Mouse (Mus musculus) neural tube, embryonic 12.5 days (tissue): ENCODE results near the gene 3830406C13Rik. TPM values are rescaled to one million over a fixed set of nuclear protein-coding genes. Genes with fewer than 3 reads are reported as not detected.
A peak's percentile ranks its signal among the peaks of the same experiment; 100 is the strongest.

Experiments used
- ATAC-seq: fragments of 200-750 bp; cut with Nextera tagmentation; 2 replicates; pipeline ENCODE4 v1.8.0; 2017; ENCODE audit warnings: low read depth, mild to moderate bottlenecking, moderate TSS enrichment, moderate library complexity; ENCODE audit not compliant: low FRiP score
- H3K27ac ChIP-seq: fragments of 300-500 bp; sonication (generic); 2 replicates; pipeline ENCODE4 v1.5.1; 2016
- H3K27me3 ChIP-seq: fragments of 300-500 bp; sonication (generic); replicated peaks from 2 replicates; pipeline ENCODE4 v1.6.1; 2016; ENCODE audit warnings: mild to moderate bottlenecking
- H3K36me3 ChIP-seq: fragments of 300-500 bp; sonication (generic); 2 replicates; pipeline ENCODE4 v1.6.1; 2016; ENCODE audit warnings: mild to moderate bottlenecking
- H3K4me1 ChIP-seq: fragments of 300-500 bp; sonication (generic); 2 replicates; pipeline ENCODE4 v1.6.1; 2016
- H3K4me2 ChIP-seq: fragments of 300-500 bp; sonication (generic); replicated peaks from 2 replicates; pipeline ENCODE4 v1.6.1; 2016; ENCODE audit warnings: mild to moderate bottlenecking
- H3K4me3 ChIP-seq: fragments of 300-500 bp; sonication (generic); 2 replicates; pipeline ENCODE4 v1.5.1; 2016
- H3K9ac ChIP-seq: fragments of 300-500 bp; sonication (generic); 2 replicates; pipeline ENCODE4 v1.6.1; 2016; ENCODE audit warnings: mild to moderate bottlenecking
- H3K9me3 ChIP-seq: fragments of 300-500 bp; sonication (generic); 2 replicates; pipeline ENCODE4 v1.6.1; 2016; ENCODE audit warnings: mild to moderate bottlenecking
- WGBS: fragments of 180-500 bp; shearing (Covaris S2); methylation state at CpG from one replicate; pipeline ENCODE4 v1.1.7; 2016; 5-methylcytosine and 5-hydroxymethylcytosine counted together
- polyA plus RNA-seq: library from polyadenylated mRNA; unstranded; fragments of >200 nt; fragmentation: Nextera tagmentation; extraction: Ambion mirVana; gene quantifications from 2 replicates; pipeline ENCODE4 v1.2.1, GENCODE M21; 2016

3830406C13Rik gene
- polyA plus RNA-seq, 1 experiment from 2014 or later = 30.3 TPM

- H3K9me3 ChIP-seq = no peaks in the 10 kb centered on the region
These were observed 53.5 kb downstream of the 3830406C13Rik start for GRCm38 (mm10) chr14:12337421-12337997.

DNA sequence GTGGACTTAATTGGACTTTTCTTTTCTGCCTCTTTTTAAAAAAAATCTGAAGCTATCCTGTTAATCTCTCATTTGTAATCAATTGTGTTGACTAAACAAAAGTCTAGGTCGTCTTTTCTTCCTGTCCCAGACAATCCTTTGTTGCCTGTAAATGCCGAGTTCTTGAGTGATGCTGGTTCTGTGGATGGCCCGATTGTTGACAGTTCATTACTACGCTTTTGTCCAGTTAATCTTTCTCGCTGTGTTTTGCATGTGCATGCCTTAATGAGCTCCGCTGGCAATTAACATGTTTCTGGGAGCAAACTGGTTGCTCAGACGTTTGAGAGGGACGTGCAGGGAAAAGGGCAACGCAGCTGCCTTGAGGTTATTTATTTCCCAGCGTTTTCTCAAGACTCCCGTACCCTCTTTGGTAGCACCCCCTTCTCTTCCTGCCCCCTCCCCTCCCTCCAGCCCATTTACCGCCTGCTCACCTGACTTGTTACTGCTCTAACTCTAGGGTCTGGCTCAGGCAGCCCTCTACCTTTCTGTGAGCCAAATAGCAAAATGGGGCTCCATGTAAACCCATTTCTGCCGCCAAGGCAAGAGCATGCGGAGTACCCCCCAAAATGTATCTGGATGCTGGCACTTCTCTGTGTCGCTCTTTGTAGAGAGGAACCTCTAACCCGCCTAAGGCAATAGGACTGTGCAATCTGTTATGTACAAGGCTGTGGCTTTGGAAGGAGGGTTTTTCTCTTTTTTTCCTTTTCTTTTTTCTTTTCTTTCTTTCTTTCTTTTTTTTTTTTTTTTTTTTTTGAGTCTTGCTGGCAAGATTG, 54.2 kb downstream of the 3830406C13Rik start:
- ATAC-seq = peak; percentile 67
- no peak overlapping the region for H3K4me2 ChIP-seq
- peaks cover 95% of the 10 kb centered on the region for H3K27me3 ChIP-seq
- 2% methylated on average over 16 of the region's 16 CpGs for WGBS
- H3K4me1 ChIP-seq = no peaks in the 10 kb centered on the region
- H3K36me3 ChIP-seq = no peaks in the 10 kb centered on the region
- H3K4me3 ChIP-seq = no peak overlapping the region
- H3K27ac ChIP-seq = no peak overlapping the region
- H3K9ac ChIP-seq = no peak overlapping the region
- no peaks in the 10 kb centered on the region for H3K9me3 ChIP-seq

More at GRCm38 (mm10) chr14:12337421-12337997, 53.5 kb downstream of the 3830406C13Rik start:
- Histone ChIP-seq H3K36me3 (no peaks in the 10 kb centered on the region), H3K9ac (no peak overlapping the region), H3K4me3 (no peak overlapping the region), H3K27me3 (peaks cover 93% of the 10 kb centered on the region), H3K4me2 (no peak overlapping the region), H3K4me1 (no peaks in the 10 kb centered on the region), H3K27ac (no peak overlapping the region)
- 1% methylated on average over 8 of the region's 8 CpGs for WGBS
- no peak for ATAC-seq

- WGBS = 2% methylated on average over 10 of the region's 10 CpGs
- H3K27ac ChIP-seq = no peak overlapping the region
- ATAC-seq = no peak
These were observed 55.0 kb downstream of the 3830406C13Rik start for GRCm38 (mm10) chr14:12338811-12339565.

GRCm38 (mm10) chr14:12340238-12341074, 56.5 kb downstream of the 3830406C13Rik start:
- H3K4me2 ChIP-seq = no peak overlapping the region
- no peak overlapping the region for H3K9ac ChIP-seq
- ATAC-seq = no peak
- H3K9me3 ChIP-seq = no peaks in the 10 kb centered on the region
- no peak overlapping the region for H3K27ac ChIP-seq
- H3K27me3 ChIP-seq = peaks cover 97% of the 10 kb centered on the region
- WGBS = under 1% methylated on average over 19 of the region's 19 CpGs
- H3K4me1 ChIP-seq = peaks cover 11% of the 10 kb centered on the region
- no peak overlapping the region for H3K4me3 ChIP-seq
- H3K36me3 ChIP-seq = no peaks in the 10 kb centered on the region

More at GRCm38 (mm10) chr14:12338811-12339565, 55.0 kb downstream of the 3830406C13Rik start:
- Histone ChIP-seq H3K9me3 (no peaks in the 10 kb centered on the region), H3K4me2 (no peak overlapping the region), H3K4me1 (no peaks in the 10 kb centered on the region), H3K27me3 (peaks cover 97% of the 10 kb centered on the region), H3K36me3 (no peaks in the 10 kb centered on the region), H3K4me3 (no peak overlapping the region), H3K9ac (no peak overlapping the region)

GRCm38 (mm10) chr14:12341075-12341788, 57.3 kb downstream of the 3830406C13Rik start:
- Histone ChIP-seq H3K4me3 (no peak overlapping the region), H3K36me3 (no peaks in the 10 kb centered on the region), H3K9me3 (no peaks in the 10 kb centered on the region), H3K27me3 (peaks cover 97% of the 10 kb centered on the region), H3K4me2 (peak overlapping the region; percentile 25; the same call in 1 of the 2 replicates), H3K27ac (no peak overlapping the region), H3K4me1 (peaks cover 12% of the 10 kb centered on the region), H3K9ac (no peak overlapping the region)
- no peak for ATAC-seq
- under 1% methylated on average over 42 of the region's 42 CpGs for WGBS

DNA sequence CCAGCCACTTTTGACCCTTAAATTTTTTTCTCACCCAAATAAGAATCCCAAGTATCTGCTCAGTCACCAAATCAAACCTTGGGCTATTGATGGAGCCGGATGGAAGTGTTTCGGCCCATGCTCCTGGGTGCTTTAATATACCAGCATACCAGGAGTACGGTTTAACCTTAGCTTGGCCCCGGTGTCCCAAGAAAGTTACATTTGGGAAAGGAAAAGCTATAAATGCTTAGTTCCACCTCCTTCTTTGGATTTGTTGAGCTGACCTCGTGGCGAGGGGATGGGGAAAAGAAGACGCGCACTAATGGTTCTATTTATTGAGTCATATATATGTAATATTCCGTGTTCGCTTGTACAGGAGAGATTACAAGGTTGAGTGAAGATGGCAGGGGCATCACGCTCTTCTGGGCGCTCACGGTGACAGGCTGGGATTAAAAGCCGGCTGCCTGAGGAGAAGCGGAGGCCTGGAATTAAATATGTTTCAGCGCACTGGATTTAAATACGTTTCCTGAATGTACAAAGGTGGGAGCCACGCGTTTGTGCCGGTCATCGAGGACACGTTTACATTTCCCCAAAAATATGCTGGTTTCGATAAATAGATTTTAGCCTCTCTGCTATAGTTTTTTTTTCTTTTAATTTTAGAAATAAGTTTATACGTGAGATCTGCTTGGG, 58.0 kb downstream of the 3830406C13Rik start:
- H3K27ac ChIP-seq = no peak overlapping the region
- no peak overlapping the region for H3K4me3 ChIP-seq
- no peak overlapping the region for H3K4me2 ChIP-seq
- H3K9ac ChIP-seq = no peak overlapping the region
- H3K4me1 ChIP-seq = peaks cover 12% of the 10 kb centered on the region
- no peak for ATAC-seq
- H3K27me3 ChIP-seq = peaks cover 97% of the 10 kb centered on the region
- no peaks in the 10 kb centered on the region for H3K36me3 ChIP-seq
- H3K9me3 ChIP-seq = no peaks in the 10 kb centered on the region
- 3% methylated on average over 24 of the region's 24 CpGs for WGBS

DNA sequence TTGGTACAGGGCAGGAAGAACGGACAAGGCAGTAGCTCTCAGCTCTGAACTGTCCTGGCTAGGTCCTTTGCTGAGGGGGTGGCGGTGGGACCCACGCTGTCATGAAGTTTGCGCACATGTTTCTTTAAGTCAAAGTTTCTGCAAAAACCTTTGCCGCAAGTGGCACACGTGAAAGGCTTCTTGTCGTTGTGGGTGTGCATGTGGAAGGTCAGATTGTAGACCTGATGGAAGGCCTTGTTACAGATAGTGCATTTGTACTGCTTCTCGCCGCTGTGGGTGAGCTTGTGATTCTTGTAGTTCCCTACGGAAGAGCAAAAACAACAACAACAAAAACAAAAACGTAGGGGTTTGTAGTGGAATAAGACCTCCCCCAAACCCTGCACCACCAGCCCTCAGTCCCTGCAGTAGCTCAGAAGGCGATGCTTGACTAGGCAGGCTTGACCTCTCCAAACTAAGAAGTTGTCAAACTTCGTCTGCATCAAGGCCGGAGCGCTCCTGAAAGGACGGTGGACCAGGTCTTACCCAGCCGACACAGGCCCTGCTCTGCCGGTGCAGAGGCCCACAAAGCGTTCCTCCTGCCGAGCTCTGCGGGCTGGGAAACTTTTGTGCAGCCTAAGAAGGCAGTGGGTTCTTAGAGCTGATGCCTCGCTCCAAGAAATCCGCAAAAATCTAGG, 58.6 kb downstream of the 3830406C13Rik start:
- Histone ChIP-seq H3K4me3 (no peak overlapping the region), H3K4me2 (no peak overlapping the region), H3K9ac (no peak overlapping the region), H3K9me3 (no peaks in the 10 kb centered on the region), H3K27me3 (peaks cover 97% of the 10 kb centered on the region), H3K36me3 (no peaks in the 10 kb centered on the region), H3K27ac (no peak overlapping the region), H3K4me1 (peaks cover 12% of the 10 kb centered on the region)
- WGBS = 2% methylated on average over 23 of the region's 23 CpGs
- no peak for ATAC-seq

DNA sequence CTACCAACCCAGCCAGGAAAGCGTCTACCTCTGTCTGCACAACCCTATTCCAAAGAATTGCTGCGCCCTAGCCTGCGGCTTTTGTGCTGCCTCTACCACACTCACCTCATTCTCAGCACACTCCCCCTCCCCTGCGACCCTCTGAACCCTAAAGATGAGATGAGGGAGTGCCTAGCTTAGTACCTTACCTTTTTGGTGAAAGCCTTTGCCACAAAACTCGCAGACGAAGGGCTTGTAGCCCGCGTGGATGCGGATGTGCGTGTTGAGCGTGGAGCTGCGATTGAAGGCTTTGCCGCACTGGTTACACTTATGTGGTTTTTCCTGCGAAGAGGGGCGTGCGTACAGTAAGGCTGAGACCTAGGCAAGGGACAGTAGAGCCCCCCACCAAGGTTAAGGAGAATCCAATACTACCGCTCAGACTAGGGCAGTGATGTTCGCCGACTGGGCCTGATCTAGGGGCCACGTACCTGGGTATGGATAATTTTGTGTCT, 59.5 kb downstream of the 3830406C13Rik start:
- H3K27ac ChIP-seq = no peak overlapping the region
- no peaks in the 10 kb centered on the region for H3K36me3 ChIP-seq
- WGBS = 2% methylated on average over 20 of the region's 20 CpGs
- H3K9me3 ChIP-seq = no peaks in the 10 kb centered on the region
- H3K4me1 ChIP-seq = peaks cover 12% of the 10 kb centered on the region
- no peak overlapping the region for H3K9ac ChIP-seq
- no peak for ATAC-seq
- no peak overlapping the region for H3K4me2 ChIP-seq
- H3K4me3 ChIP-seq = no peak overlapping the region
- H3K27me3 ChIP-seq = peaks cover 97% of the 10 kb centered on the region

DNA sequence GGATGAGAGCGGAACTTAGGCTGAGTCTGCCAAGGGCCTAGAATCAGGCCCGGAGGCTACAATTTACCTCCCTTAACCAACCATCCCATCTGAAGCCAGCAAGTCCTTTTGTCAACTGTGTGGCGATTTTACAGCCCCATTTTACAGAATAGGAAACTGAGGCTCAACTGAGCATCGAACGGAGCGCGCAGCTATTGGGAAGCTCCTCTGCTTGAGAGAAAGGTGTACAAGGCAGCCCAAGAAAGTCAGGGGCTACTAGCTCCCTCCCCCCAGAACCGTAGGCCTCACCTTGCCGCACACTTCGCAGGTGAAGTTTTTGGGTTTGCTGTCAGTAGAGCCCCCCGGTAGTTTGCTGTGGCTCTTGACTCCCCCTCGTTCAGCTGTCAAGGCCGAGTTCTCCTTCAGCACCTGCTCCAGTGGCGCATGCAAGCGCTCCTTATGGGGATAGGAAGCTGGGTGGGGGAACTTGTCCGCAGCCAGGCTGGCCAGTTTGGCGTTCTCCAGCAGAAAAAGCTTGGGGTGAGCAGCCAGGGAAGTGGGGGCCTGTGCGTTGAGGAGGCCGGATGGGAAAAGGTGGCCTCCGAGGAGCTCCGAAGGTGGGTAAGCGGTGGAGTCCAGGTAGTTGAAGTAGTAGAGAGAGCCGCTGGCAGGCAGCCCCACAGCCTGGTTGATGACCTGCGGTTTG, 60.2 kb downstream of the 3830406C13Rik start:
- Histone ChIP-seq H3K27ac (no peak overlapping the region), H3K36me3 (no peaks in the 10 kb centered on the region), H3K9me3 (no peaks in the 10 kb centered on the region), H3K4me3 (no peak overlapping the region), H3K9ac (no peak overlapping the region), H3K4me2 (peak overlapping the region; percentile 41), H3K27me3 (peaks cover 100% of the 10 kb centered on the region), H3K4me1 (peaks cover 12% of the 10 kb centered on the region)
- 3% methylated on average over 24 of the region's 24 CpGs for WGBS
- no peak; the same call in 1 of the 2 replicates for ATAC-seq

DNA sequence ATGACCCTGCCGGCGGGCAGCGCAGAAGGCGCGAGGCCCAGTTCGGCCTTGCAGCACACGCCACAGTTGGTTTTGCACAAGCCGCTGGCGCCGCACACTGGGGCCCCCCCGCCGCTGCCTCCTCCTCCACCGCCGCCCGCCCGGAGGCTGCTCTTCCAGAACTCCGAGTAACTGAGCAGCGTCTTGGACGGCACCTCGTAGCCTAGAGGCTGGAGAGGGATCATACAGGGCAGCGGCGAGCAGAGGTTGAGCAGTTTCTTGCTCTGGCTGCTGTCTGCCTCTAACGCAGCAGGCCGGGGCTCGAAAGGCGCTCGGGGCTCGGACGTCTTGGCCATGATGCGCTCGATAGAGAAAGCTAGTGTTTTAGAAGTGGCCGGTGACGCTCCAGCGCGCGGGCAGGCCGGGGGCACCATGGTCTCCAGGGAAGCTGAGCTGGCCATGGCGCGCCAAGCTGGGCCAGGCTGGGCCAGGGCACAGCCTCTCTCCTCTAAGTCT, 60.8 kb downstream of the 3830406C13Rik start:
- Histone ChIP-seq H3K4me1 (peaks cover 12% of the 10 kb centered on the region), H3K4me3 (peak overlapping the region; percentile 15; the same call in 1 of the 2 replicates), H3K27ac (no peak overlapping the region), H3K4me2 (peak overlapping the region; percentile 41), H3K9ac (no peak overlapping the region), H3K9me3 (no peaks in the 10 kb centered on the region), H3K27me3 (peaks cover 100% of the 10 kb centered on the region), H3K36me3 (no peaks in the 10 kb centered on the region)
- ATAC-seq = no peak
- under 1% methylated on average over 39 of the region's 39 CpGs for WGBS
